Mouse (Mus musculus) liver, adult 10 weeks (tissue): ENCODE results near the gene Gm10447. TPM values are rescaled to one million over a fixed set of nuclear protein-coding genes. Genes with fewer than 3 reads are reported as not detected.

ENCODE experiments used
- polyA plus RNA-seq: library from polyadenylated mRNA; stranded (reverse); fragments of 350-450 nt; fragmentation: Illumina TruSeq; extraction: RNeasy Lipid Tissue Mini Kit (QIAGEN cat#74804); gene quantifications from one replicate; pipeline ENCODE4 v1.2.3, GENCODE M21; 2014; ENCODE audit warnings: low read depth, low replicate concordance

Gm10447 gene
- 1.3 TPM for polyA plus RNA-seq

GRCm38 (mm10) chr11:53456474-53457371 is at the start of gene Gm10447, which contains the start of gene Shroom1:
Gene Gm10447 (minus strand): TSS chr11:53457110.
Gene Shroom1 (plus strand): TSS chr11:53457205.

GRCm38 (mm10) chr11:53479783-53480301 is 22.9 kb upstream of the Gm10447 start, which contains the start of the genes Gm9945 and Sowaha:
Gene Gm9945 (plus strand): TSS chr11:53480166.
Gene Sowaha (minus strand): TSS chr11:53480274.

GRCm38 (mm10) chr11:53469968-53470695 is 13.2 kb upstream of the Gm10447 start, which contains the start of gene Gm9837:
Gene Gm9837 (minus strand): TSS chr11:53470479.

GRCm38 (mm10) chr11:53430670-53431346 is 26.1 kb downstream of the Gm10447 start, which contains the start of the genes Uqcrq and Gdf9:
Gene Uqcrq (minus strand): TSS chr11:53430831.
Gene Gdf9 (plus strand): TSS chr11:53431023.

GRCm38 (mm10) chr11:53423036-53423435 is 33.9 kb downstream of the Gm10447 start, which contains the start of gene Leap2:
Gene Leap2 (minus strand): TSS chr11:53423170.

Other genes with a start within 250 kb of the Gm10447 start
- 197 TPM for gene Hspa4, start 156.7 kb downstream of the Gm10447 start, polyA plus RNA-seq
- gene Zcchc10, start 132.4 kb downstream of the Gm10447 start, polyA plus RNA-seq: 9.2 TPM
- 41.4 TPM for gene Aff4, start 106.3 kb downstream of the Gm10447 start, polyA plus RNA-seq
- 198 TPM for gene Leap2, start 33.9 kb downstream of the Gm10447 start, polyA plus RNA-seq
- 114 TPM for gene Uqcrq, start 26.3 kb downstream of the Gm10447 start, polyA plus RNA-seq
- not detected for gene Gdf9, start 26.1 kb downstream of the Gm10447 start, polyA plus RNA-seq
- gene Shroom1, start 95 bp upstream of the Gm10447 start, polyA plus RNA-seq: 3.5 TPM
- not detected for gene Gm9837, start 13.4 kb upstream of the Gm10447 start, polyA plus RNA-seq
- not detected for gene Gm9945, start 23.1 kb upstream of the Gm10447 start, polyA plus RNA-seq
- not detected for gene Sowaha, start 23.2 kb upstream of the Gm10447 start, polyA plus RNA-seq
- 1.7 TPM for gene Sept8, start 62.1 kb upstream of the Gm10447 start, polyA plus RNA-seq
- gene Kif3a, start 110.3 kb upstream of the Gm10447 start, polyA plus RNA-seq: 3.7 TPM
- not detected for gene Il4, start 161.6 kb upstream of the Gm10447 start, polyA plus RNA-seq
- not detected for gene Il13, start 177.6 kb upstream of the Gm10447 start, polyA plus RNA-seq